Mouse (Mus musculus) brain, embryonic 14.5 days (tissue): ENCODE data around the gene Kcnb1. TPM values are rescaled to one million over a fixed set of nuclear protein-coding genes. Genes with fewer than 3 reads are reported as not detected.

ENCODE experiments used
- DNase-seq: peaks from one replicate; pipeline ENCODE4 v3.0.0-alpha.2; 2011; ENCODE audit warnings: low read depth
- CTCF ChIP-seq: fragments of 200-500 bp; IDR thresholded peaks from 2 replicates; pipeline ENCODE4 v1.5.1; 2012; ENCODE audit warnings: inconsistent platforms, mild to moderate bottlenecking, moderate library complexity, borderline replicate concordance; ENCODE audit not compliant: insufficient read depth, insufficient read length; ENCODE audit errors: extremely low read depth
- POLR2A ChIP-seq: fragments of 200-500 bp; IDR thresholded peaks from 2 replicates; pipeline ENCODE4 v1.6.1; 2012; ENCODE audit warnings: mild to moderate bottlenecking, inconsistent platforms, borderline replicate concordance; ENCODE audit not compliant: poor library complexity, insufficient read depth, insufficient read length, severe bottlenecking; ENCODE audit errors: extremely low read depth
- polyA plus RNA-seq: library from polyadenylated mRNA; depleted of rRNA; stranded (reverse); fragments of >200 nt; gene quantifications from 2 replicates; pipeline ENCODE4 v1.2.3, GENCODE M21; 2012; rRNA removed

Gene Kcnb1
- polyA plus RNA-seq, 1 experiment, result 9.2 TPM

GRCm38 (mm10) chr2:167056942-167057323 is 133.0 kb downstream of the Kcnb1 start:
- TF ChIP-seq CTCF (no peak), POLR2A (no peak)
- no peak for DNase-seq

- TF ChIP-seq CTCF, result no peak
- TF ChIP-seq POLR2A, result no peak
- DNase-seq, result no peak
Observed at GRCm38 (mm10) chr2:167056210-167056941, 133.6 kb downstream of the Kcnb1 start.

- DNase-seq, result no peak
- TF ChIP-seq CTCF (no peak), POLR2A (no peak)
Observed at GRCm38 (mm10) chr2:167055386-167055785, 134.6 kb downstream of the Kcnb1 start.

- peak; percentile 52 for DNase-seq
- TF ChIP-seq CTCF (no peak), POLR2A (no peak)
Observed at GRCm38 (mm10) chr2:167053127-167053844, 136.7 kb downstream of the Kcnb1 start.

- DNase-seq, result no peak
- no peak for TF ChIP-seq POLR2A
- no peak for TF ChIP-seq CTCF
Observed at GRCm38 (mm10) chr2:167048698-167049358, 141.1 kb downstream of the Kcnb1 start.

- TF ChIP-seq POLR2A (no peak), CTCF (no peak)
Observed at GRCm38 (mm10) chr2:167048223-167048622, 141.7 kb downstream of the Kcnb1 start.

More at GRCm38 (mm10) chr2:167048223-167048622, 141.7 kb downstream of the Kcnb1 start:
- no peak for DNase-seq

Other genes starting within 250 kb of the Kcnb1 start
- gene Stau1, start 193.9 kb downstream of the Kcnb1 start, polyA plus RNA-seq, result 64.5 and 81.9 TPM in 2 replicates
- gene Ddx27, start 175.0 kb downstream of the Kcnb1 start, polyA plus RNA-seq, result 35.4 and 38.3 TPM in 2 replicates
- gene Znfx1, start 127.1 kb downstream of the Kcnb1 start, polyA plus RNA-seq, result 10.5 and 16.8 TPM in 2 replicates
- 4.5 and 6.1 TPM in 2 replicates for gene Ptgis, start 50.4 kb upstream of the Kcnb1 start, polyA plus RNA-seq
- gene B4galt5, start 159.0 kb upstream of the Kcnb1 start, polyA plus RNA-seq, result 17.6 and 36.9 TPM in 2 replicates
- gene Slc9a8, start 231.6 kb upstream of the Kcnb1 start, polyA plus RNA-seq, result 45.5 and 46.2 TPM in 2 replicates